Mouse (Mus musculus) 3T3-L1 (cell line): ENCODE measurements at regions not wholly inside any gene's neighbourhood (a gene's known extent, or its start where the extent isn't known, plus 50 kb on each side); places are given as distances from the start of the nearest gene placed in this dataset.
A peak's percentile ranks its signal among the peaks of the same experiment; 100 is the strongest.
"Not testable (repeated sequence)": the region's sequence is repeated elsewhere in the genome, so short reads cannot be mapped to it uniquely, and the experiment has no call there.

Experiments used
- DNase-seq: peaks from one replicate; pipeline ENCODE4 v3.0.0-alpha.2; 2015; ENCODE audit warnings: low read depth, low spot score

- no peak for DNase-seq
Measured at GRCm38 (mm10) chr6:70160442-70160841, 631.6 kb downstream of the Rpia start.

GRCm38 (mm10) chr6:70155771-70156170 lies 636.3 kb downstream of the Rpia start:
- DNase-seq: not testable (repeated sequence)

GRCm38 (mm10) chr6:70151098-70151838 lies 640.8 kb downstream of the Rpia start:
- DNase-seq: not testable (repeated sequence)

- peak; percentile 16 for DNase-seq
Measured at GRCm38 (mm10) chr6:70146986-70147385, 645.0 kb downstream of the Rpia start.

- DNase-seq: not testable (repeated sequence)
Measured at GRCm38 (mm10) chr6:70143341-70143740, 648.7 kb downstream of the Rpia start.

- DNase-seq: no peak
Measured at GRCm38 (mm10) chr6:70116811-70117210, 675.2 kb downstream of the Rpia start.

- no peak for DNase-seq
Measured at GRCm38 (mm10) chr6:70111892-70112291, 680.1 kb downstream of the Rpia start.

- not testable (repeated sequence) for DNase-seq
Measured at GRCm38 (mm10) chr6:70109412-70109811, 682.6 kb downstream of the Rpia start.

- DNase-seq: no peak
Measured at GRCm38 (mm10) chr6:70103781-70104180, 688.3 kb downstream of the Rpia start.

- DNase-seq: not testable (repeated sequence)
Measured at GRCm38 (mm10) chr6:70103174-70103573, 688.9 kb downstream of the Rpia start.

GRCm38 (mm10) chr6:70088041-70088440 lies 704.0 kb downstream of the Rpia start:
- DNase-seq: no peak

GRCm38 (mm10) chr6:70073841-70074240 lies 718.2 kb downstream of the Rpia start:
- DNase-seq: no peak

- DNase-seq: no peak
Measured at GRCm38 (mm10) chr6:70072007-70072406, 720.0 kb downstream of the Rpia start.

- DNase-seq: no peak
Measured at GRCm38 (mm10) chr6:70067716-70068415, 724.2 kb downstream of the Rpia start.

GRCm38 (mm10) chr6:70059028-70059427 lies 733.0 kb downstream of the Rpia start:
- DNase-seq: no peak

GRCm38 (mm10) chr6:70058374-70058773 lies 733.7 kb downstream of the Rpia start:
- DNase-seq: no peak

- DNase-seq: no peak
Measured at GRCm38 (mm10) chr6:70040894-70041293, 751.1 kb downstream of the Rpia start.

GRCm38 (mm10) chr6:70033674-70034073 lies 758.4 kb downstream of the Rpia start:
- DNase-seq: peak; percentile 8

- no peak for DNase-seq
Measured at GRCm38 (mm10) chr6:70011555-70011954, 780.5 kb downstream of the Rpia start.
